ENCODE assay signal across 8 mouse cellular contexts in genomic region chr4:155094565-155094964, GRCm38 (mm10). TPM values are rescaled to one million over a fixed set of nuclear protein-coding genes. Genes with fewer than 3 reads are reported as not detected.
DNase-seq lines count a peak whose midpoint lies in the region; ATAC-seq and TF ChIP-seq lines count a peak whose summit lies in the region.

No protein-coding gene starts in this region.

- H3K27ac ChIP-seq in heart, embryonic 16.5 days (ENCODE audit: low read length) = no peak overlapping the region
- no peak overlapping the region for H3K27ac ChIP-seq in limb, embryonic 12.5 days
- peak overlapping the region; percentile 28; the same call in 1 of the 2 replicates for H3K27ac ChIP-seq in midbrain, embryonic 13.5 days
- H3K27ac ChIP-seq in stomach, embryonic 16.5 days (ENCODE audit: low read length) = no peak overlapping the region

- WGBS in heart, embryonic 16.5 days = 62% methylated on average over 3 of the region's 3 CpGs
- 71% methylated on average over 3 of the region's 3 CpGs for WGBS in limb, embryonic 12.5 days
- WGBS in midbrain, embryonic 13.5 days = 74% methylated on average over 3 of the region's 3 CpGs
- WGBS in stomach, embryonic 16.5 days = 66% methylated on average over 3 of the region's 3 CpGs

- peak; percentile 60 for DNase-seq in cerebellum, adult 11 months
- DNase-seq in cerebellum, adult 9-11 months = peak; percentile 74

- H3K9me3 ChIP-seq in E14TG2a.4 (ENCODE audit: low read length) = no peaks in the 10 kb centered on the region
- no peaks in the 10 kb centered on the region for H3K9me3 ChIP-seq in heart, embryonic 16.5 days (replicated peaks; ENCODE audit: control insufficient read depth, low read length)
- H3K9me3 ChIP-seq in limb, embryonic 12.5 days = no peaks in the 10 kb centered on the region
- no peaks in the 10 kb centered on the region for H3K9me3 ChIP-seq in midbrain, embryonic 13.5 days
- no peaks in the 10 kb centered on the region for H3K9me3 ChIP-seq in stomach, embryonic 16.5 days (replicated peaks; ENCODE audit: control insufficient read depth, low read length)

- peaks cover 31% of the 10 kb centered on the region for H3K4me1 ChIP-seq in E14TG2a.4 (replicated peaks; ENCODE audit: low read depth, low read length)
- peaks cover 3% of the 10 kb centered on the region; the same call in 1 of the 2 replicates for H3K4me1 ChIP-seq in heart, embryonic 16.5 days (ENCODE audit: control insufficient read depth, insufficient read depth, low read length)
- peaks cover 4% of the 10 kb centered on the region for H3K4me1 ChIP-seq in limb, embryonic 12.5 days (replicated peaks)
- peaks cover 3% of the 10 kb centered on the region; the same call in 1 of the 2 replicates for H3K4me1 ChIP-seq in midbrain, embryonic 13.5 days (replicated peaks)
- peaks cover 2% of the 10 kb centered on the region for H3K4me1 ChIP-seq in stomach, embryonic 16.5 days (ENCODE audit: control insufficient read depth, insufficient read depth, low read length)

- TF ChIP-seq CTCF in E14TG2a.4 (conservative IDR thresholded peaks at IDR 0.05; ENCODE audit: low read length) = peak; percentile 66

- no peak overlapping the region for H3K4me3 ChIP-seq in E14TG2a.4 (replicated peaks; ENCODE audit: low read length)
- no peak overlapping the region for H3K4me3 ChIP-seq in heart, embryonic 16.5 days (ENCODE audit: low read length)
- H3K4me3 ChIP-seq in limb, embryonic 12.5 days (replicated peaks) = no peak overlapping the region
- no peak overlapping the region for H3K4me3 ChIP-seq in midbrain, embryonic 13.5 days (replicated peaks)
- no peak overlapping the region for H3K4me3 ChIP-seq in stomach, embryonic 16.5 days (replicated peaks; ENCODE audit: low read length)

- no peak overlapping the region for H3K9ac ChIP-seq in heart, embryonic 16.5 days (ENCODE audit: low read length)
- no peak overlapping the region for H3K9ac ChIP-seq in limb, embryonic 12.5 days (replicated peaks)
- H3K9ac ChIP-seq in midbrain, embryonic 13.5 days (replicated peaks) = no peak overlapping the region
- no peak overlapping the region for H3K9ac ChIP-seq in stomach, embryonic 16.5 days (ENCODE audit: low read length)

- ATAC-seq in cerebellum, adult (ENCODE audit: insufficient number of reproducible peaks, low FRiP score, low TSS enrichment) = no peak
- ATAC-seq in heart, embryonic 16.5 days (replicated peaks; ENCODE audit: extremely low read depth, insufficient read depth, low FRiP score) = peak; percentile 58; the same call in 1 of the 2 replicates
- peak; percentile 55; the same call in 1 of the 2 replicates for ATAC-seq in limb, embryonic 12.5 days (ENCODE audit: insufficient number of reproducible peaks, insufficient read depth, low FRiP score, low TSS enrichment, low read depth)
- ATAC-seq in midbrain, embryonic 13.5 days = peak; percentile 68
- peak; percentile 51 for ATAC-seq in stomach, embryonic 16.5 days (ENCODE audit: insufficient read depth, low FRiP score)

- peaks cover 58% of the 10 kb centered on the region for H3K36me3 ChIP-seq in E14TG2a.4 (ENCODE audit: insufficient read depth, low read length)
- 0 out of 2 replicates have a peak, but pooled peaks cover 2% of the 10 kb centered on the region for H3K36me3 ChIP-seq in heart, embryonic 16.5 days (ENCODE audit: control insufficient read depth, insufficient read depth)
- peaks cover 13% of the 10 kb centered on the region; the same call in 1 of the 2 replicates for H3K36me3 ChIP-seq in limb, embryonic 12.5 days
- H3K36me3 ChIP-seq in midbrain, embryonic 13.5 days = peaks cover 12% of the 10 kb centered on the region
- no peaks in the 10 kb centered on the region for H3K36me3 ChIP-seq in stomach, embryonic 16.5 days (ENCODE audit: control insufficient read depth, insufficient read depth, low read length)

- no peaks in the 10 kb centered on the region for H3K27me3 ChIP-seq in E14TG2a.4 (ENCODE audit: insufficient read depth, low read length)
- no peaks in the 10 kb centered on the region for H3K27me3 ChIP-seq in heart, embryonic 16.5 days (ENCODE audit: control insufficient read depth, insufficient read depth, low read length)
- no peaks in the 10 kb centered on the region for H3K27me3 ChIP-seq in limb, embryonic 12.5 days
- H3K27me3 ChIP-seq in midbrain, embryonic 13.5 days = no peaks in the 10 kb centered on the region
- H3K27me3 ChIP-seq in stomach, embryonic 16.5 days (ENCODE audit: control insufficient read depth, insufficient read depth, low read length) = no peaks in the 10 kb centered on the region

- H3K4me2 ChIP-seq in heart, embryonic 16.5 days (ENCODE audit: low read depth, low read length) = no peak overlapping the region
- no peak overlapping the region for H3K4me2 ChIP-seq in limb, embryonic 12.5 days
- no peak overlapping the region for H3K4me2 ChIP-seq in midbrain, embryonic 13.5 days (replicated peaks)
- H3K4me2 ChIP-seq in stomach, embryonic 16.5 days (ENCODE audit: low read depth, low read length) = no peak overlapping the region

RNA-seq across cellular contexts. Expression of gene Morn1, which starts 8.2 kb away (rescaled TPM):
- polyA plus RNA-seq in heart, embryonic 16.5 days (2015; fragmentation: Nextera tagmentation; extraction: Ambion mirVana) = 1.8 and 3.0 TPM in 2 replicates
- 5.2 and 6.9 TPM in 2 replicates for polyA plus RNA-seq in limb, embryonic 12.5 days (2016; fragmentation: Nextera tagmentation; extraction: Ambion mirVana)
- polyA plus RNA-seq in midbrain, embryonic 13.5 days (2015; fragmentation: Nextera tagmentation; extraction: Ambion mirVana) = 6.0 and 8.9 TPM in 2 replicates
- 4.8 and 6.1 TPM in 2 replicates for polyA plus RNA-seq in stomach, embryonic 16.5 days (2015; fragmentation: Nextera tagmentation; extraction: Ambion mirVana)

RNA-seq across cellular contexts. Expression of gene Rer1, which starts 8.4 kb away (rescaled TPM):
- 116 and 138 TPM in 2 replicates for polyA plus RNA-seq in heart, embryonic 16.5 days (2015; fragmentation: Nextera tagmentation; extraction: Ambion mirVana)
- 136 and 141 TPM in 2 replicates for polyA plus RNA-seq in limb, embryonic 12.5 days (2016; fragmentation: Nextera tagmentation; extraction: Ambion mirVana)
- 121 and 124 TPM in 2 replicates for polyA plus RNA-seq in midbrain, embryonic 13.5 days (2015; fragmentation: Nextera tagmentation; extraction: Ambion mirVana)
- 171 and 183 TPM in 2 replicates for polyA plus RNA-seq in stomach, embryonic 16.5 days (2015; fragmentation: Nextera tagmentation; extraction: Ambion mirVana)

RNA-seq across cellular contexts. Expression of gene Pex10, which starts 27.7 kb away (rescaled TPM):
- polyA plus RNA-seq in heart, embryonic 16.5 days (2015; fragmentation: Nextera tagmentation; extraction: Ambion mirVana) = 17.3 and 18.0 TPM in 2 replicates
- polyA plus RNA-seq in limb, embryonic 12.5 days (2016; fragmentation: Nextera tagmentation; extraction: Ambion mirVana) = 20.8 and 21.9 TPM in 2 replicates
- 19.6 and 21.8 TPM in 2 replicates for polyA plus RNA-seq in midbrain, embryonic 13.5 days (2015; fragmentation: Nextera tagmentation; extraction: Ambion mirVana)
- polyA plus RNA-seq in stomach, embryonic 16.5 days (2015; fragmentation: Nextera tagmentation; extraction: Ambion mirVana) = 19.9 and 20.1 TPM in 2 replicates

RNA-seq across cellular contexts. Expression of gene Plch2, which starts 38.0 kb away (rescaled TPM):
- 1.0 and 1.4 TPM in 2 replicates for polyA plus RNA-seq in heart, embryonic 16.5 days (2015; fragmentation: Nextera tagmentation; extraction: Ambion mirVana)
- 2.3 and 3.4 TPM in 2 replicates for polyA plus RNA-seq in limb, embryonic 12.5 days (2016; fragmentation: Nextera tagmentation; extraction: Ambion mirVana)
- 7.7 and 9.0 TPM in 2 replicates for polyA plus RNA-seq in midbrain, embryonic 13.5 days (2015; fragmentation: Nextera tagmentation; extraction: Ambion mirVana)
- polyA plus RNA-seq in stomach, embryonic 16.5 days (2015; fragmentation: Nextera tagmentation; extraction: Ambion mirVana) = 27.4 and 30.4 TPM in 2 replicates
